Mouse (Mus musculus) limb, embryonic 12.5 days (tissue): Measurements from ENCODE around the gene Ell3. TPM values are rescaled to one million over a fixed set of nuclear protein-coding genes. Genes with fewer than 3 reads are reported as not detected.
A peak's percentile ranks its signal among the peaks of the same experiment; 100 is the strongest.

Experiments used
- ATAC-seq: fragments of 200-750 bp; cut with Nextera tagmentation; 2 replicates; pipeline ENCODE4 v1.8.0; 2017; ENCODE audit warnings: low read depth, moderate TSS enrichment; ENCODE audit not compliant: insufficient number of reproducible peaks, insufficient read depth, low FRiP score, low TSS enrichment
- H3K27ac ChIP-seq: fragments of 300-500 bp; sonication (generic); 2 replicates; pipeline ENCODE4 v1.5.1; 2016; ENCODE audit warnings: mild to moderate bottlenecking, moderate library complexity
- H3K27me3 ChIP-seq: fragments of 300-500 bp; sonication (generic); 2 replicates; pipeline ENCODE4 v1.6.1; 2016; ENCODE audit warnings: mild to moderate bottlenecking, moderate library complexity
- H3K36me3 ChIP-seq: fragments of 300-500 bp; sonication (generic); 2 replicates; pipeline ENCODE4 v1.6.1; 2016; ENCODE audit warnings: mild to moderate bottlenecking, moderate library complexity
- H3K4me1 ChIP-seq: fragments of 300-500 bp; sonication (generic); replicated peaks from 2 replicates; pipeline ENCODE4 v1.6.1; 2016
- H3K4me2 ChIP-seq: fragments of 300-500 bp; sonication (generic); 2 replicates; pipeline ENCODE4 v1.6.1; 2016; ENCODE audit warnings: mild to moderate bottlenecking, moderate library complexity
- H3K4me3 ChIP-seq: fragments of 300-500 bp; sonication (generic); replicated peaks from 2 replicates; pipeline ENCODE4 v1.5.1; 2016; ENCODE audit warnings: mild to moderate bottlenecking
- H3K9ac ChIP-seq: fragments of 300-500 bp; sonication (generic); replicated peaks from 2 replicates; pipeline ENCODE4 v1.6.1; 2016; ENCODE audit warnings: mild to moderate bottlenecking, moderate library complexity
- H3K9me3 ChIP-seq: fragments of 300-500 bp; sonication (generic); 2 replicates; pipeline ENCODE4 v1.6.1; 2016; ENCODE audit warnings: mild to moderate bottlenecking, moderate library complexity
- WGBS: fragments of 180-500 bp; shearing (Covaris S2); methylation state at CpG from one replicate; pipeline ENCODE4 v1.1.7; 2016; 5-methylcytosine and 5-hydroxymethylcytosine counted together
- polyA plus RNA-seq: library from polyadenylated mRNA; unstranded; fragments of >200 nt; fragmentation: Nextera tagmentation; extraction: Ambion mirVana; gene quantifications from 2 replicates; pipeline ENCODE4 v1.2.1, GENCODE M21; 2016

The Ell3 gene
- polyA plus RNA-seq, 1 experiment from 2014 or later: 13.5 TPM

DNA sequence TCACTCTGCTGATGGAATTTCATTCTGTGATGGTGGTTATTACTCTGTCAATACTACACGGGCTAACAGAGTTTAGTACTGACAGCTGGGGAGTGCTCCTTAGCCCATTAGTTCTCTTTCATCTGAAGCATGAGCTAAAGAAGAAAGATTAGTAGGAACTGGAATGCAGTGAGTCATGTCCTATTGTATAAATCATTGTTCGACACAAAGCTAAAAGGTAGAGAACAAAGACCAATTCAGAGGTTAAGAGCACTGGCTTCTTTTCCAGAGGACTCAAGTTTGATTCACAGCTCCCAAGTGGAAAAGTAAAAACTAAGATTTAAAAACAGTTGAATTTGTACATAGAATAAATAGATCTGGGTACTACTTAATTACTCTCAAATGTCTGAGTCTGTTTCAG is 16.0 kb upstream of the Ell3 start:
- Histone ChIP-seq H3K4me1 (peaks cover 10% of the 10 kb centered on the region), H3K4me2 (no peak overlapping the region), H3K27me3 (no peaks in the 10 kb centered on the region), H3K9me3 (no peaks in the 10 kb centered on the region), H3K36me3 (peaks cover 31% of the 10 kb centered on the region), H3K4me3 (no peak overlapping the region), H3K27ac (no peak overlapping the region), H3K9ac (no peak overlapping the region)
- ATAC-seq: no peak
- WGBS: 73% methylated on average over 2 of the region's 2 CpGs

GRCm38 (mm10) chr2:121456692-121457642 is 12.9 kb upstream of the Ell3 start, which contains the start of gene Serinc4:
Gene Serinc4, minus strand, starts transcription at chr2:121456781.
- ATAC-seq: peak; percentile 80
- H3K27me3 ChIP-seq: no peaks in the 10 kb centered on the region
- peaks cover 14% of the 10 kb centered on the region for H3K4me1 ChIP-seq
- H3K27ac ChIP-seq: peak within 1 kb of the TSS; percentile 70
- H3K4me3 ChIP-seq: peak within 1 kb of the TSS; percentile 73
- peaks cover 57% of the 10 kb centered on the region for H3K36me3 ChIP-seq
- 5% methylated on average over 41 of the region's 41 CpGs for WGBS
- H3K4me2 ChIP-seq: peak within 1 kb of the TSS; percentile 70
- H3K9me3 ChIP-seq: no peaks in the 10 kb centered on the region
- H3K9ac ChIP-seq: peak within 1 kb of the TSS; percentile 79

DNA sequence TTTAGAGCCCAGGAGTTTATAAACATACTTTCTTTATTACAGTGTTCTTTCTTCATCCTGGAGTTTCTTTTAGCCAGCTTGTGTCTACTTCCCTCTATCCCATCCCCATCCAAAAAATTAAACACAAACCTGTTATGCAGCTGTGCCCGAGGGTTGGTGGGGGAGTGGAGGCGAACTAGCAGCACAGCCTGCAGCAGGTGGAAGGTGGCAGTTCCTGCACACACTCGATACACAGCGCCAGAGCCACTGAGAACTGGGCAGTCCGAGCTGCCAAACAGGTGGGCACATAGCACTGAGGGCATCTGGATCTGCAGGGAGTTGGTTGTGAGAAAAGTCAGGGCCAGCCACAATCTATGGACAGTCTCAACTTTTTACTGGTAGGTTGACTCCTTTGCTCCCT is 11.5 kb upstream of the Ell3 start:
- H3K27me3 ChIP-seq: no peaks in the 10 kb centered on the region
- no peaks in the 10 kb centered on the region for H3K9me3 ChIP-seq
- H3K4me2 ChIP-seq: no peak overlapping the region
- no peak overlapping the region for H3K9ac ChIP-seq
- H3K4me3 ChIP-seq: no peak overlapping the region
- H3K36me3 ChIP-seq: peaks cover 55% of the 10 kb centered on the region
- no peak for ATAC-seq
- 75% methylated on average over 5 of the region's 5 CpGs for WGBS
- no peak overlapping the region for H3K27ac ChIP-seq
- H3K4me1 ChIP-seq: peaks cover 23% of the 10 kb centered on the region

- Histone ChIP-seq H3K27ac (no peak overlapping the region), H3K4me1 (peaks cover 28% of the 10 kb centered on the region), H3K9ac (no peak overlapping the region), H3K4me2 (no peak overlapping the region), H3K4me3 (no peak overlapping the region), H3K36me3 (peaks cover 40% of the 10 kb centered on the region), H3K27me3 (no peaks in the 10 kb centered on the region), H3K9me3 (no peaks in the 10 kb centered on the region)
- WGBS: 89% methylated on average over 6 of the region's 6 CpGs
- ATAC-seq: no peak
Observed at GRCm38 (mm10) chr2:121453917-121454316, 9.8 kb upstream of the Ell3 start.

GRCm38 (mm10) chr2:121452990-121453389 is 8.9 kb upstream of the Ell3 start, which contains the start of gene Hypk:
Gene Hypk, plus strand, starts transcription at chr2:121453290.
- Histone ChIP-seq H3K9me3 (no peaks in the 10 kb centered on the region), H3K27ac (no peak within 1 kb of the TSS), H3K36me3 (peaks cover 33% of the 10 kb centered on the region), H3K4me2 (no peak within 1 kb of the TSS), H3K4me1 (peaks cover 28% of the 10 kb centered on the region), H3K27me3 (no peaks in the 10 kb centered on the region), H3K9ac (no peak within 1 kb of the TSS), H3K4me3 (no peak within 1 kb of the TSS)
- WGBS: 76% methylated on average over 4 of the region's 4 CpGs
- no peak for ATAC-seq

- H3K4me2 ChIP-seq: no peak overlapping the region
- no peak overlapping the region for H3K27ac ChIP-seq
- WGBS: 82% methylated on average over 4 of the region's 4 CpGs
- ATAC-seq: no peak
- H3K4me3 ChIP-seq: no peak overlapping the region
- H3K9ac ChIP-seq: no peak overlapping the region
- H3K9me3 ChIP-seq: no peaks in the 10 kb centered on the region
- H3K4me1 ChIP-seq: peaks cover 23% of the 10 kb centered on the region
- no peaks in the 10 kb centered on the region for H3K27me3 ChIP-seq
- H3K36me3 ChIP-seq: peaks cover 33% of the 10 kb centered on the region
Observed at GRCm38 (mm10) chr2:121452361-121452760, 8.3 kb upstream of the Ell3 start.

GRCm38 (mm10) chr2:121450093-121450492 is 6.0 kb upstream of the Ell3 start:
- WGBS: 2% methylated on average over 7 of the region's 7 CpGs
- Histone ChIP-seq H3K36me3 (peaks cover 32% of the 10 kb centered on the region), H3K4me1 (peaks cover 18% of the 10 kb centered on the region), H3K9me3 (no peaks in the 10 kb centered on the region), H3K4me3 (peak overlapping the region; percentile 98), H3K9ac (peak overlapping the region; percentile 95), H3K27ac (peak overlapping the region; percentile 96), H3K4me2 (peak overlapping the region; percentile 90), H3K27me3 (no peaks in the 10 kb centered on the region)
- no peak for ATAC-seq

DNA sequence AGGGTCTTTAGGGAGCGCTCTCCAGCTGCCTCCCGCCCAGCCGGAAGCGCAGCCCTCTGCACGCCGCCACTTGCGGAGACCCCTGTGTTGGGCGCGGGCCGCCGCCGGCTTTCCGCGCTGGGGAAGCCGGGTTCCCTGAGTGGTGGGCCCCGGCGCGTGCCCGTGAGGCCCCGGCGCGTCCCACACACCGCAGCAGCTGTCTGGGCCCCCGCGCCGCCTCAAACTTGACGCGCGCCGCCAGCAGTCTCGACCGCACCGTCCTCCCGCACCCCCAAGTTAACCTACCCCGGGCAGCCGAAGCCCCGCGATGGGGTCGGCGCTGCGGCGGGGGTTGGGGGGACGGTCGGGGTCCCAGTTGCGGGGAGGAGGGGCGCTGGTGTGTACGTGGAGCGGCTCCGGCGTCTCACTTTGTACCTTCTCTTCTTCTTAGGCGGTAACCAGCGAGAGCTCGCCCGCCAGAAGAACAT is 5.5 kb upstream of the Ell3 start:
- Histone ChIP-seq H3K4me3 (peak overlapping the region; percentile 98), H3K36me3 (peaks cover 29% of the 10 kb centered on the region), H3K9ac (peak overlapping the region; percentile 95), H3K4me1 (peaks cover 18% of the 10 kb centered on the region), H3K9me3 (no peaks in the 10 kb centered on the region), H3K27me3 (no peaks in the 10 kb centered on the region), H3K4me2 (peak overlapping the region; percentile 90), H3K27ac (peak overlapping the region; percentile 96)
- peak; percentile 39 for ATAC-seq
- WGBS: under 1% methylated on average over 46 of the region's 54 CpGs

DNA sequence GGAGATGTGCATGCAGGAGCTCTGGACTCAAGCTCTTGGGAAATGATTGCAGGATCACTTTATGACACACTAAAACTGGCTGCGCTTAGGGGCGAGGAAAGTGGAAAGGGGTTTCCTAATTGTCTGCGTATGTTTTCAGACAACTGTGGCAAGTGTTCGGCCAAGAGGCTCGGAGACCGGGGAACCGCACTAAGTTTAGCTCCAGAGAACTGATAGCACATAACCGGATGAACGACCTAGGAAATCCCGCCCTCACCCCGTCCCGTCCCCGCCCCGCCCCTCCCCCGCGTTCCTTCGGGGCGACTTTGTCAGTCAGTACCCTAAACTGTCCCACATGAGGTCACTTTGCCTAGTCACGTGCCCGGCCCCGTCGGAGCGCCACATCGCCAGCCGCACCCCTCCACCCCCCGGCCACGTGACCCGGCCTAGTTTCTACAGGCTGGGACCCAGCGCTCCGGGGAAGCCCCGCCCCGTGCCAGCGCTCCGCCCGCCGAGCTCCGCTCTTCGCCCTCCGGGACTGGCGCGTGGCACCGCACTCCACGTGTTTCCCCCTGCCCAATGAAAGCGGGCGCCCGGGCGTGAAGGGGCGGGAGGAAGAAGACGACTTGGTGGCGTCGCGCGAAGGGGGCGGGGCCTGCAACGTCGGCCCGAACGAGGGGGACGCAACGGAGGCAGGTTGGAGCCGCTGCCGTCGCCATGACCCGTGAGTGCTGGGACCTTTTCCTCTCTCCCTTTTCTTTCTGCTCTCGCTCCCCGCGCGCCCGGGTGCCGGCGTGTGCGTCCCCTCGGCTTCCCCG is 4.9 kb upstream of the Ell3 start, which contains the start of gene Serf2:
Gene Serf2, plus strand, starts transcription at position 457 of the 797 bp plus-strand sequence.
- Histone ChIP-seq H3K36me3 (peaks cover 25% of the 10 kb centered on the region), H3K4me3 (peak within 1 kb of the TSS; percentile 98), H3K27me3 (peaks cover 3% of the 10 kb centered on the region), H3K9me3 (no peaks in the 10 kb centered on the region), H3K4me2 (peak within 1 kb of the TSS; percentile 90), H3K27ac (peak within 1 kb of the TSS; percentile 96), H3K4me1 (peaks cover 18% of the 10 kb centered on the region), H3K9ac (peak within 1 kb of the TSS; percentile 95)
- peak; percentile 97 for ATAC-seq
- under 1% methylated on average over 74 of the region's 74 CpGs for WGBS

DNA sequence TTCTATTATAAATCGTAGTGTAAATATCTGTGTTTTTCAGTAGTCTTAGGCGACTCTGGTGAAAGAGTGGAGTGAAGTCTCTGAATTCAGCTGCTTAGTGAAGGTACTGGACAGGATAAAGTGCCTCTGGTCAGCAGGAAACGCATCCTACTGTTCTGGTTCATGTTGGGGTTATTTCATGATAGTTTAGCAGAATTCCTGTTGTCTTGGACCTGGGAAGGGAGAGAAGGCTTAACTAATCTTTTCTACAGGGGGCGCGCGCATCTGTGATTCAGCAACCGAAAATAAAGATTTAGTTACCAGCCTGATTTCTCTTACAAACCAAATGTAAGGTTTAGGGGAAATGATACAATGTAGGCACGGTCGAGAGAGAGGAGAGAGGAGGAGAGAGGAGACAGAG is 4.1 kb upstream of the Ell3 start:
- peak overlapping the region; percentile 98 for H3K4me3 ChIP-seq
- WGBS: 17% methylated on average over 9 of the region's 9 CpGs
- H3K27ac ChIP-seq: peak overlapping the region; percentile 92
- peak overlapping the region; percentile 90 for H3K4me2 ChIP-seq
- H3K9ac ChIP-seq: 0 out of 2 replicates have a peak overlapping the region, but pooled peaks have one; percentile 45
- no peaks in the 10 kb centered on the region for H3K9me3 ChIP-seq
- peaks cover 17% of the 10 kb centered on the region for H3K36me3 ChIP-seq
- H3K27me3 ChIP-seq: peaks cover 3% of the 10 kb centered on the region
- no peak for ATAC-seq
- H3K4me1 ChIP-seq: peaks cover 22% of the 10 kb centered on the region

GRCm38 (mm10) chr2:121447006-121447405 is 2.9 kb upstream of the Ell3 start:
- Histone ChIP-seq H3K27ac (no peak overlapping the region), H3K9me3 (no peaks in the 10 kb centered on the region), H3K36me3 (peaks cover 5% of the 10 kb centered on the region), H3K4me3 (no peak overlapping the region), H3K4me2 (no peak overlapping the region), H3K4me1 (peaks cover 29% of the 10 kb centered on the region), H3K9ac (no peak overlapping the region), H3K27me3 (peaks cover 3% of the 10 kb centered on the region)
- 80% methylated on average over 3 of the region's 3 CpGs for WGBS
- no peak for ATAC-seq
